Comparison of ENCODE assay signal across 13 mouse cellular contexts in genomic region chr5:33938448-33938847, GRCm38 (mm10). TPM values are rescaled to one million over a fixed set of nuclear protein-coding genes. Genes with fewer than 3 reads are reported as not detected.
DNase-seq lines count a peak whose midpoint lies in the region; ATAC-seq and TF ChIP-seq lines count a peak whose summit lies in the region.
"Had no signal": no experiment of that assay in that cellular context is flagged by ENCODE, and none has a peak within 500 bp of the region (broad histone marks: within the 10 kb centered on the region; RNA-seq: fewer than 3 reads in every experiment).

No protein-coding gene starts in this region.

- 83% methylated on average over 3 of the region's 3 CpGs for WGBS in heart, embryonic 11.5 days (ENCODE audit: insufficient replicate concordance)

- no peak for TF ChIP-seq POLR2A in bone marrow macrophage, adult 2 months (IDR thresholded peaks at IDR 0.05; ENCODE audit: borderline replicate concordance, low read depth, low read length)

- no peak for TF ChIP-seq CTCF in bone marrow macrophage, adult 2 months (IDR thresholded peaks at IDR 0.05; ENCODE audit: low read depth, low read length)

- H3K27ac ChIP-seq in heart, embryonic 11.5 days (ENCODE audit: low read depth, low read length), result no peak overlapping the region
- H3K27ac ChIP-seq in bone marrow macrophage, adult 2 months (ENCODE audit: insufficient read depth, low read depth, low read length), result peak overlapping the region; percentile 94
- H3K27ac ChIP-seq: forebrain, embryonic 10.5 days; intestine, embryonic 15.5 days; liver, embryonic 15.5 days; midbrain, embryonic 15.5 days had no signal

- DNase-seq in heart, adult 11 months, result peak; percentile 98
- peak; percentile 79 for DNase-seq in 416B (ENCODE audit: low read depth)
- no peak for DNase-seq in embryo, embryonic 11 days
- DNase-seq in thymus, postnatal 0 days (ENCODE audit: low spot score), result no peak
- no peak for DNase-seq in left cerebral cortex, adult 18-20 months (ENCODE audit: low spot score in 2 of 2)
- DNase-seq: thymus, postnatal 14 days had no signal

- peaks cover 3% of the 10 kb centered on the region; the same call in 1 of the 2 replicates for H3K9me3 ChIP-seq in heart, embryonic 11.5 days (replicated peaks; ENCODE audit: control insufficient read depth, low read length)
- H3K9me3 ChIP-seq: intestine, embryonic 15.5 days; liver, embryonic 15.5 days; midbrain, embryonic 15.5 days had no signal

- peaks cover 8% of the 10 kb centered on the region for H3K4me1 ChIP-seq in heart, embryonic 11.5 days (ENCODE audit: control insufficient read depth, insufficient read depth, low read length)
- peaks cover 22% of the 10 kb centered on the region for H3K4me1 ChIP-seq in bone marrow macrophage, adult 2 months (ENCODE audit: control insufficient read depth, insufficient read depth, low read length)

- no peak overlapping the region for H3K4me3 ChIP-seq in heart, embryonic 11.5 days (ENCODE audit: low read depth, low read length)
- H3K4me3 ChIP-seq in bone marrow macrophage, adult 2 months (ENCODE audit: insufficient read depth, low read length), result no peak overlapping the region
- H3K4me3 ChIP-seq: forebrain, embryonic 10.5 days; intestine, embryonic 15.5 days; liver, embryonic 15.5 days; midbrain, embryonic 15.5 days had no signal

- H3K4me2 ChIP-seq in heart, embryonic 11.5 days, result no peak overlapping the region
- H3K4me2 ChIP-seq: intestine, embryonic 15.5 days; liver, embryonic 15.5 days; midbrain, embryonic 15.5 days had no signal

- H3K27me3 ChIP-seq in heart, embryonic 11.5 days (ENCODE audit: control insufficient read depth, insufficient read depth, low read length), result no peaks in the 10 kb centered on the region
- H3K27me3 ChIP-seq: intestine, embryonic 15.5 days; liver, embryonic 15.5 days; midbrain, embryonic 15.5 days had no signal

- ATAC-seq in heart, embryonic 11.5 days (replicated peaks; ENCODE audit: insufficient number of reproducible peaks, low FRiP score, low TSS enrichment), result no peak
- ATAC-seq in megakaryocyte, adult 5-6 weeks (ENCODE audit: poor library complexity, severe bottlenecking), result peak; percentile 50
- ATAC-seq: intestine, embryonic 15.5 days; midbrain, embryonic 15.5 days had no signal

- no peak overlapping the region for H3K9ac ChIP-seq in heart, embryonic 11.5 days (ENCODE audit: low read depth, low read length)
- H3K9ac ChIP-seq: intestine, embryonic 15.5 days; liver, embryonic 15.5 days; midbrain, embryonic 15.5 days had no signal

- peaks cover 4% of the 10 kb centered on the region for H3K36me3 ChIP-seq in heart, embryonic 11.5 days (ENCODE audit: control insufficient read depth, insufficient read depth, low read length)
- H3K36me3 ChIP-seq: intestine, embryonic 15.5 days had no signal

RNA-seq across cellular contexts. Expression of gene Nelfa, which starts 2.2 kb away (rescaled TPM):
- 33.9 and 36.0 TPM in 2 replicates for polyA plus RNA-seq in heart, embryonic 11.5 days (2014; fragmentation: Nextera tagmentation; extraction: Ambion mirVana)
- polyA plus RNA-seq in bone marrow macrophage, adult 2 months (2012; ENCODE audit: insufficient read depth, insufficient read length, missing spikeins), result 18.9 and 20.2 TPM in 2 replicates
- total RNA-seq in megakaryocyte, adult 5-6 weeks (2015), result 26.5 and 28.4 TPM in 2 replicates
- 25.6 and 30.7 TPM in 2 replicates for total RNA-seq in megakaryocyte, adult 5-6 weeks (2017)
- 45.2 and 51.5 TPM in 2 replicates for polyA plus RNA-seq in thymus, postnatal 0 days (2015; fragmentation: Nextera tagmentation; extraction: Ambion mirVana)
- total RNA-seq in left cerebral cortex, adult 18-20 months (2021), result 10 to 100 TPM; 20.9 to 23.0 TPM

RNA-seq across cellular contexts. Expression of gene Gm1673, which starts 44.8 kb away (rescaled TPM):
- 67.7 and 87.1 TPM in 2 replicates for polyA plus RNA-seq in heart, embryonic 11.5 days (2014; fragmentation: Nextera tagmentation; extraction: Ambion mirVana)
- polyA plus RNA-seq in bone marrow macrophage, adult 2 months (2012; ENCODE audit: insufficient read depth, insufficient read length, missing spikeins), result 14.0 and 21.6 TPM in 2 replicates
- total RNA-seq in megakaryocyte, adult 5-6 weeks (2015), result 0.48 and 1.5 TPM in 2 replicates
- 2.0 and 3.8 TPM in 2 replicates for total RNA-seq in megakaryocyte, adult 5-6 weeks (2017)
- polyA plus RNA-seq in thymus, postnatal 0 days (2015; fragmentation: Nextera tagmentation; extraction: Ambion mirVana), result 43.4 and 48.0 TPM in 2 replicates
- total RNA-seq in left cerebral cortex, adult 18-20 months (2021), result 10 to 100 TPM; 81.6 to 83.0 TPM

RNA-seq across cellular contexts. Expression of gene Nat8l, which starts 57.3 kb away (rescaled TPM):
- polyA plus RNA-seq in heart, embryonic 11.5 days (2014; fragmentation: Nextera tagmentation; extraction: Ambion mirVana), result 0.17 and 0.35 TPM in 2 replicates
- polyA plus RNA-seq in bone marrow macrophage, adult 2 months (2012; ENCODE audit: insufficient read depth, insufficient read length, missing spikeins), result 3.4 and 4.1 TPM in 2 replicates
- 4.9 and 6.3 TPM in 2 replicates for total RNA-seq in megakaryocyte, adult 5-6 weeks (2015)
- 6.7 and 8.4 TPM in 2 replicates for total RNA-seq in megakaryocyte, adult 5-6 weeks (2017)
- polyA plus RNA-seq in thymus, postnatal 0 days (2015; fragmentation: Nextera tagmentation; extraction: Ambion mirVana), result 0.22 and 0.23 TPM in 2 replicates
- 100 to 1,000 TPM; 208 to 236 TPM for total RNA-seq in left cerebral cortex, adult 18-20 months (2021)

Comparison
In these comparisons a context has a peak if more than half of its experiments do, and no peak if none do; other contexts are left out.
1. DNase-seq: peak in heart, adult 11 months (single experiment) and 416B (single experiment); none in embryo, embryonic 11 days (single experiment), thymus, postnatal 0 days (single experiment) and left cerebral cortex, adult 18-20 months (0 of 2).